21 mouse cellular contexts compared by ENCODE assay signal in the genomic region with DNA sequence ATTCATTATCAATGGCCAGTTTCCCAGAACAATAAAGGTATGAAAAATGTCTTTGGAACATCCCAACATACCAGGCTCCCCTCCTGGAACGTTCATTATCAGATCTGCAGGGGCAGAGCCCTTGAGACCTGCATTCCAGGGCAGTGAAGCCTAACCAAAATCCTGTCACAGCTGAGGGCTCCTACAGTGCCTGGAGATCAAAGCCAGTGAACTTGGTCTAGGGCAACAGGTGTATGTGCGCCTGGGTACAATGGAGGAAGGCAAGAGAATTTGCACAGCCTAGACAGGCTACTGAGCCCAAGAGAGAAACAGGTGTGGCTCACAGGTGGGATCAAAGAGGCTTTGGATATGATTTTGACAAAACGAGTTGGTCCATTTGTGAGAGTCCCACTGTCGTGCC.
A peak's percentile ranks its signal among the peaks of the same experiment; 100 is the strongest.
DNase-seq lines count a peak whose midpoint lies in the region; ATAC-seq and TF ChIP-seq lines count a peak whose summit lies in the region.
"Had no signal": no experiment of that assay in that cellular context is flagged by ENCODE, and none has a peak within 500 bp of the region (broad histone marks: within the 10 kb centered on the region; RNA-seq: fewer than 3 reads in every experiment).

No protein-coding gene starts in this region.

- no peaks in the 10 kb centered on the region for H3K79me2 ChIP-seq in myocyte (ENCODE audit: control insufficient read depth, insufficient read depth)

- no peak for DNase-seq in forebrain, embryonic 14.5 days (ENCODE audit: low spot score)
- peak; percentile 53 for DNase-seq in kidney, postnatal 0 days (ENCODE audit: low spot score)
- no peak for DNase-seq in kidney, postnatal 25 days
- peak; percentile 9 for DNase-seq in thymus, postnatal 4 days
- DNase-seq in thymus, postnatal 25 days = no peak
- DNase-seq in liver, embryonic 11.5 days (ENCODE audit: low spot score) = no peak
- DNase-seq: adrenal gland, postnatal 25 days; cerebellum, adult 11-12 months; cerebellum, adult 9-11 months; embryo, embryonic 11 days; heart, adult 2 months; liver; right cerebral cortex, postnatal 25 days; thymus, postnatal 36 days had no signal

- WGBS in forebrain, embryonic 14.5 days = 41% methylated on average over 4 of the region's 4 CpGs
- 47% methylated on average over 4 of the region's 4 CpGs for WGBS in forebrain, embryonic 13.5 days
- 28% methylated on average over 4 of the region's 4 CpGs for WGBS in kidney, postnatal 0 days
- 52% methylated on average over 4 of the region's 4 CpGs for WGBS in liver, embryonic 11.5 days

- H3K4me2 ChIP-seq in forebrain, embryonic 14.5 days (ENCODE audit: low read length) = no peak overlapping the region
- no peak overlapping the region for H3K4me2 ChIP-seq in forebrain, embryonic 13.5 days
- no peak overlapping the region for H3K4me2 ChIP-seq in kidney, postnatal 0 days (ENCODE audit: low read length)
- H3K4me2 ChIP-seq in myocyte (ENCODE audit: low read depth) = no peak overlapping the region
- no peak overlapping the region for H3K4me2 ChIP-seq in liver, embryonic 11.5 days
- H3K4me2 ChIP-seq: heart, embryonic 12.5 days; hindbrain, embryonic 14.5 days; liver, embryonic 15.5 days; midbrain, embryonic 13.5 days; stomach, embryonic 15.5 days had no signal

- no peaks in the 10 kb centered on the region for H3K9me3 ChIP-seq in forebrain, embryonic 14.5 days (replicated peaks; ENCODE audit: control insufficient read depth, low read length)
- no peaks in the 10 kb centered on the region for H3K9me3 ChIP-seq in forebrain, embryonic 13.5 days (replicated peaks)
- H3K9me3 ChIP-seq in kidney, postnatal 0 days (replicated peaks; ENCODE audit: low read length) = no peaks in the 10 kb centered on the region
- H3K9me3 ChIP-seq in liver, embryonic 11.5 days (ENCODE audit: control insufficient read depth, low read length) = no peaks in the 10 kb centered on the region
- H3K9me3 ChIP-seq: heart, embryonic 12.5 days; liver, embryonic 15.5 days; midbrain, embryonic 13.5 days; stomach, embryonic 15.5 days had no signal

- peaks cover 16% of the 10 kb centered on the region for H3K4me1 ChIP-seq in forebrain, embryonic 14.5 days (ENCODE audit: control insufficient read depth, insufficient read depth, low read length)
- H3K4me1 ChIP-seq in forebrain, embryonic 13.5 days = peaks cover 22% of the 10 kb centered on the region
- peaks cover 26% of the 10 kb centered on the region for H3K4me1 ChIP-seq in kidney, postnatal 0 days (replicated peaks; ENCODE audit: insufficient read depth, low read length)
- no peaks in the 10 kb centered on the region for H3K4me1 ChIP-seq in liver, embryonic 11.5 days (replicated peaks; ENCODE audit: control insufficient read depth, insufficient read depth, low read length)
- H3K4me1 ChIP-seq: liver, embryonic 15.5 days; midbrain, embryonic 13.5 days had no signal

- H3K9ac ChIP-seq in forebrain, embryonic 14.5 days (ENCODE audit: low read length) = no peak overlapping the region
- H3K9ac ChIP-seq in forebrain, embryonic 13.5 days = no peak overlapping the region
- no peak overlapping the region for H3K9ac ChIP-seq in kidney, postnatal 0 days (ENCODE audit: low read depth, low read length)
- no peak overlapping the region for H3K9ac ChIP-seq in liver, embryonic 11.5 days (ENCODE audit: low read depth, low read length)
- H3K9ac ChIP-seq: heart, embryonic 12.5 days; hindbrain, embryonic 14.5 days; liver, embryonic 15.5 days; midbrain, embryonic 13.5 days; stomach, embryonic 15.5 days had no signal

- no peak overlapping the region for H3K4me3 ChIP-seq in forebrain, embryonic 14.5 days (ENCODE audit: low read depth, low read length)
- H3K4me3 ChIP-seq in forebrain, embryonic 13.5 days = no peak overlapping the region
- H3K4me3 ChIP-seq in kidney, postnatal 0 days (replicated peaks; ENCODE audit: low read depth, low read length) = no peak overlapping the region
- H3K4me3 ChIP-seq in myocyte = no peak overlapping the region
- no peak overlapping the region for H3K4me3 ChIP-seq in liver, embryonic 11.5 days (ENCODE audit: low read depth, low read length)
- H3K4me3 ChIP-seq: heart, adult 2 months; heart, embryonic 12.5 days; liver, embryonic 15.5 days; midbrain, embryonic 13.5 days; stomach, embryonic 15.5 days had no signal

- H3K27me3 ChIP-seq in forebrain, embryonic 14.5 days (replicated peaks; ENCODE audit: control insufficient read depth, insufficient read depth, low read length) = no peaks in the 10 kb centered on the region
- H3K27me3 ChIP-seq in forebrain, embryonic 13.5 days = no peaks in the 10 kb centered on the region
- H3K27me3 ChIP-seq in kidney, postnatal 0 days (ENCODE audit: insufficient read depth, low read length) = no peaks in the 10 kb centered on the region
- H3K27me3 ChIP-seq in myocyte (ENCODE audit: control insufficient read depth, insufficient read depth, insufficient read length) = no peaks in the 10 kb centered on the region
- no peaks in the 10 kb centered on the region for H3K27me3 ChIP-seq in liver, embryonic 11.5 days (replicated peaks; ENCODE audit: control insufficient read depth, insufficient read depth, low read length)
- H3K27me3 ChIP-seq: heart, embryonic 12.5 days; liver, embryonic 15.5 days; stomach, embryonic 15.5 days had no signal

- H3K36me3 ChIP-seq in forebrain, embryonic 14.5 days (ENCODE audit: control insufficient read depth, insufficient read depth, low read length) = no peaks in the 10 kb centered on the region
- no peaks in the 10 kb centered on the region for H3K36me3 ChIP-seq in forebrain, embryonic 13.5 days (ENCODE audit: poor library complexity, severe bottlenecking)
- no peaks in the 10 kb centered on the region for H3K36me3 ChIP-seq in kidney, postnatal 0 days (ENCODE audit: insufficient read depth, low read length)
- H3K36me3 ChIP-seq in myocyte (ENCODE audit: control insufficient read depth, insufficient read depth) = no peaks in the 10 kb centered on the region
- H3K36me3 ChIP-seq in liver, embryonic 11.5 days (ENCODE audit: control insufficient read depth, insufficient read depth, low read length) = no peaks in the 10 kb centered on the region
- H3K36me3 ChIP-seq: heart, embryonic 12.5 days; liver, embryonic 15.5 days; midbrain, embryonic 13.5 days; stomach, embryonic 15.5 days had no signal

- H3K27ac ChIP-seq in forebrain, embryonic 14.5 days (ENCODE audit: low read depth, low read length) = no peak overlapping the region
- no peak overlapping the region for H3K27ac ChIP-seq in forebrain, embryonic 13.5 days
- H3K27ac ChIP-seq in kidney, postnatal 0 days = 0 out of 2 replicates have a peak overlapping the region, but pooled peaks have one; percentile 48
- H3K27ac ChIP-seq in liver, embryonic 11.5 days (ENCODE audit: low read depth, low read length) = no peak overlapping the region
- H3K27ac ChIP-seq: heart, adult 2 months; hindbrain, embryonic 14.5 days; liver, embryonic 15.5 days; midbrain, embryonic 13.5 days; stomach, embryonic 15.5 days had no signal

- no peak for TF ChIP-seq POLR2A in myocyte (IDR thresholded peaks at IDR 0.05; ENCODE audit: insufficient read length, low read depth)

- no peak overlapping the region for H3ac ChIP-seq in myocyte (ENCODE audit: control insufficient read depth, insufficient read length)

- no peak for TF ChIP-seq CTCF in kidney, postnatal 0 days (IDR thresholded peaks at IDR 0.05; ENCODE audit: low read depth)

- ATAC-seq in forebrain, embryonic 14.5 days = 0 out of 2 replicates have a peak, but pooled peaks have one; percentile 34
- no peak for ATAC-seq in forebrain, embryonic 13.5 days
- peak; percentile 92 for ATAC-seq in kidney, postnatal 0 days (replicated peaks; ENCODE audit: low FRiP score, low read depth)
- no peak for ATAC-seq in liver, embryonic 11.5 days (replicated peaks; ENCODE audit: low FRiP score)
- ATAC-seq: midbrain, embryonic 13.5 days had no signal

TF ChIP-seq in myocyte, 11 proteins besides CTCF, POLR2A, EP300 and RAD21:
- peak in 2 of 3 experiments; percentile 64 to 69 for TF ChIP-seq MYOD1 (IDR thresholded peaks at IDR 0.05; ENCODE audit: control insufficient read depth in 1 of 3, insufficient read length in 2 of 3, low read depth in 2 of 3)
- peak in 2 of 3 experiments; percentile 14 to 79 for TF ChIP-seq MYOG (IDR thresholded peaks at IDR 0.05; ENCODE audit: control insufficient read depth in 1 of 3, insufficient read depth in 1 of 3, insufficient read length in 2 of 3, low read depth in 2 of 3)
- TF ChIP-seq MAX (IDR thresholded peaks at IDR 0.05; ENCODE audit: low read depth) = no peak

Comparison
In these comparisons a context has a peak if more than half of its experiments do, and no peak if none do; other contexts are left out.
1. ATAC-seq: peak in forebrain, embryonic 14.5 days (single experiment) and kidney, postnatal 0 days (single experiment); none in forebrain, embryonic 13.5 days (single experiment) and liver, embryonic 11.5 days (single experiment).
2. DNase-seq: peak in kidney, postnatal 0 days (single experiment) and thymus, postnatal 4 days (single experiment); none in forebrain, embryonic 14.5 days (single experiment), kidney, postnatal 25 days (0 of 2), thymus, postnatal 25 days (single experiment) and liver, embryonic 11.5 days (single experiment).